Mouse (Mus musculus) ovary, postnatal 36 days (tissue): ENCODE measurements at regions not wholly inside any gene's neighbourhood (a gene's known extent, or its start where the extent isn't known, plus 50 kb on each side); places are given as distances from the start of the nearest gene placed in this dataset.

ENCODE experiments used
- DNase-seq: peaks from one replicate; pipeline ENCODE4 v3.0.0; 2022; ENCODE audit warnings: low spot score, mixed read lengths

GRCm38 (mm10) chr9:49954601-49955000 lies 155.9 kb upstream of the Ncam1 start:
- no peak for DNase-seq

GRCm38 (mm10) chr9:49950321-49950720 lies 151.6 kb upstream of the Ncam1 start:
- no peak for DNase-seq

DNA sequence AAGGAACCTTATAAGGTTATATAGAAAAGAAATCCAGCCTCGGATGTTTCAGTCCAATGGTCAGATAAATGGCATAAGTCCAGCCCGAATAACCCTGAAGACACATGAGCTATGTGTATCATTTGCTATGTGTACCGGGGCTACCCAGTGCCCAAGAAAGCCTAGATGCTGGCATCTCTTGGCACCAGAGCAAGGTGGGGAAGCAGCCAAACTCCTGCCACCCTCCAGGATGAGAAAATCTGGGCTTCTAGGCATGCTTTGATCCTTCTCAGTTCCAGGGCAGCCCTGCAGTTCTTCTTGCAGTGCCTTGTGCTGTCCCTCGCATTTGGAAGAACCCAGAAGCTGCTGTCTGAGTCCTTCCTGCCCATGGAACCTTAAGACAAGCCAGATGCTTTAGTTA lies 149.8 kb upstream of the Ncam1 start:
- no peak for DNase-seq

DNA sequence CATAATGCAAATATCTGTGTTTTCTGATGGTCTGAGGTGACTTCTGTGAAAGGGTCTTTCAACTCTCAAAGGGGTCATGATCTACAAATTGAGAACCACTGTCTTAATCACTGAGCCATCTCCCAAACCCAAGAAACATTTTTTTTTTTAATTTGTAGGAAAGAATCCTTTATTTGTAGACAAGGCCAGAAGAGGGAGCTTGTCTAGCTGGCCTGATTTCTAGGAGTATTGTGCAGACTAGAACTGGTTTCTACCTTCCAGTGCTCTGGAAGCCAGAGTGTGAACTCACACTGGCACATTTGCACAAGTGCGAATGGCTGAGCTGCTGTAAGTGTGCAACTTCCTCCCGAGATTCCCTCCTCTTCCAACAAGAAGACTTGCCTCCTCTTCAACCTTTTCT lies 148.1 kb upstream of the Ncam1 start:
- DNase-seq, result no peak

DNA sequence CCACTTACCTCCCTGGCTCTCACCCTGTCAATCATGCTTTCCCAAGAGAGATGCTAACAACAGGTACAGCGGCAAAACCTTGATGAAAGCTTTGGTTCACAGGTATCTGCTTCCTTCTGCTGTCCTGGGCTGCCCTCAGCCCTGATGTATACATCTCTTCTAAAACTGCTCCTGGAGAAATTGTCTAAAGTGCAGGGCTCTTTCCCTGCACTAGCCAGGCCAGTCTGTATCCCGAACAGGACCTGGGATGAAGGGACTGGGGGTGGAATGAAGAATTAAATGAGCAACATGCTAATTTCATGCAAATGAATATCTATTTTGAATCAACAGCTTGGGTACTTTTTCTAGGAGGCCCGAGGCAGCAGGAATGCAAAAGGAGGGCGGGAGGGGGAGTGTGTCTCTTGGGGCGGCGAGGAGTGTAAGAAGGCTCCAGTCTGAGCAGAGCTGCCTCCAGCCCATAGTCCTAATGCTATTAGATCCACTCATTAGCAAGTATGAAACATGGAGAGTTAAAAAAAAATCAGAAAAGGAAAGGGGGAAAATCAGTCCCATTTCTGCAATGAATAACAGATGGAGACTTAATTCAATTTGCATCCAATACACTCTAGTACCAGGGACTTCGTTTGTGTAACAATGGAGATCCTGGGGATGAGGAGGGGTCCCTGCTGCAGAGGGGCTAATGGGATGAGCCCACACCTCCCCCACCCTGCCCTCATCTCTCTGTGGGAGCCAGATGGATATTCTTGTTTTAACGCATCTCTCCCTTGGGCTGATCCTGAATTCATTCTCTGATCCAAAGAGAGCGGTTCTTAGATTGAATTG lies 137.0 kb upstream of the Ncam1 start:
- DNase-seq, result no peak

DNA sequence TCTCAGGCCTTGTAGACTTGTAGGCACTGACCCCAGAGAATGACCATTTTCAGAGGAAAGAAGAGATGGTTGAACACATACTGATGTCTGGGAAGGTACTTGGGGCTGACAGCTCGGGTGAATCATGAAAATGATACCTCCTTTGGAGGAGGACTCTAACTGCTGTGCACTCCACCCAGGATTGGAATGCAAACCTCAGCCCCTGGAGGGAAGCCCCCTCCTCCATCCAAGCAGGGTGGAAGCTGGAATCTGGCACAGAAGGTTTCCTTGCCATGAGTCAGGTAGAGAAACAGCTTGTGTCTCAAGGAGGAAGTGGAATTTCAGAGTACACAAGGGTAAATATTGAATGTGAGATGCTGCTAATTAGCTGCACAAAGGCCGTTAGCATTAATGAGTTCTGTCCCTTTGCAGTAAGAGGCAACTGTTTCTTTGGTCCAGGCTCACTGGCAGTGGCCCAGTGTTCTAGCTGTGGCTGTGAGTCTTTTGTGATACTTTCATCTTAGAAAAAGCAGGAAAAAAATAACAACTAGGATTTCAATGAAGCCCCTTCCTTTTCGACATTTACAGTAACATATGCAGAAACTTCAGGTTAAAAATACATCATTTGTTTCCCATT lies 129.4 kb upstream of the Ncam1 start:
- no peak for DNase-seq

DNA sequence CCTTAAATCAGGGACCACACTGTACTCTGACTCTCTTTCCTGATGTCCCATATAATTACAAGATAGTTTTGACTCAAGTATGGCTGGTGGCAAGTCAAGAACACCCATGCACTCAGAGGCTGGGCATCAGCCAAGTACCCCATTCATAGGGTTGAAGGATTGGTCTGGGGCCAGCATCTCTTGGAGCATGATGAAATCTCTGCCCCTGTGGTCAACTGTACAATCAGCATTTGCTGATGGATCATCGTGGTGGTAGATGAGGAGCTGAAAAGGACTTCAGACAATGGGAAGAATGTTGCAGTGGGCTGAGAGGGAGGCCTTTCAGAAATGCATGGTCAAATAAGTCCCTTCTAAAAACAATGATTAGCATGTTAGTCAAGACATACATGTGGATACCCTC lies 128.6 kb upstream of the Ncam1 start:
- no peak for DNase-seq

GRCm38 (mm10) chr9:49925796-49926195 lies 127.1 kb upstream of the Ncam1 start:
- no peak for DNase-seq

GRCm38 (mm10) chr9:49923981-49924501 lies 125.3 kb upstream of the Ncam1 start:
- no peak for DNase-seq

GRCm38 (mm10) chr9:49922770-49923169 lies 124.0 kb upstream of the Ncam1 start:
- no peak for DNase-seq

- no peak for DNase-seq
These were observed 123.4 kb upstream of the Ncam1 start for GRCm38 (mm10) chr9:49922162-49922561.

GRCm38 (mm10) chr9:49921306-49921705 lies 122.6 kb upstream of the Ncam1 start:
- no peak for DNase-seq

DNA sequence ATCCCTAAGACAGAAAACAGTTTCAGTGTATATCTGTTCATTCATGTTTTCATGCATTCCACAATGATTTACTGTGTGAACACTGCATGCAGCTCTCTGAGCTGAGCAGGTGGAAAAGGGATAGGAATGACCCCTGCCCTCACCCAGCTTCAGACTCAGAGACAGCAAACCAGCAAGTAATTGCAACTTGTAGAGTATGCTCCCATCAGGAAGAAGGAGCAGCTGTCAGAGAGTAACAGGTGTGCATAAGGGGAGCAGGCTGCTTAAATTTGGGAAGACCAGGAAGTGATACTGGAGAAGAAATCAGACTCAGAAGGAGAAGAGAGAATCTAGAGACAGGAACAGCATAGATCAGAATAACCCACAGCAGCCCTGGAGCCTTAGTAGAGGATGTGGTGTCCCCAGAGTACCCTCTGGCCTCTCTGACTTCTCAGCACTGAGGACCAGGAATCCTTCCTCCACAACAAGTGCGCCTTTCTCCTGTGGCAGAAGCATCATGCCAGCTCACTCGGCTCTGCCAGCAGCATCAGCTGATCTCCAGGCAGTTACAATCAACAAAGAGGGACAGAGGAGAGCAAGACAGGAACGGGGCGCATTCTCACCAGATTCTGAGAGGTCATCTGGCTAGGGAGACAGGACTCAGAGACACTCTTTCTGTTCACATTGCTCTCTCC lies 116.5 kb upstream of the Ncam1 start:
- no peak for DNase-seq

GRCm38 (mm10) chr9:49913677-49914076 lies 115.0 kb upstream of the Ncam1 start:
- no peak for DNase-seq

GRCm38 (mm10) chr9:49912306-49912705 lies 113.6 kb upstream of the Ncam1 start:
- no peak for DNase-seq

DNA sequence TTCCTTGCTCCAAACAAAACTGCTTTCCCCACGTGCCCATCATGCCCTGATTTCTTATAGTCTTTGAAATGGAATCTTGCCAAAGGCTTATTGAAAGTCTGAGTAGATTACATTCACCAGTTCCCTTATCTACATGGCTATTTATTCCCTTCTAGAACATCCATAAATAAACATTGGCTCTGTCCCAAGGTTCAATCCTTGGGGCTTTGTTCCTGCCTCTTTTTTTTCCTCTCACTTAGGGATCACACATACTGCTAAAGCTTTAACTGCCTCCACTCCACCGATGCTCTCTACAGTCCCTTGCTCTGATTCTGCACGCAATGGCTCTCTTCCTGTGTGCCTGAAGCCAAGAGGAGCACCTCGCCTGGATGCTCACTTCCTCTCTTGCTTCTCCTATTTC lies 107.6 kb upstream of the Ncam1 start:
- DNase-seq, result no peak

- no peak for DNase-seq
These were observed 107.0 kb upstream of the Ncam1 start for GRCm38 (mm10) chr9:49905703-49906102.

DNA sequence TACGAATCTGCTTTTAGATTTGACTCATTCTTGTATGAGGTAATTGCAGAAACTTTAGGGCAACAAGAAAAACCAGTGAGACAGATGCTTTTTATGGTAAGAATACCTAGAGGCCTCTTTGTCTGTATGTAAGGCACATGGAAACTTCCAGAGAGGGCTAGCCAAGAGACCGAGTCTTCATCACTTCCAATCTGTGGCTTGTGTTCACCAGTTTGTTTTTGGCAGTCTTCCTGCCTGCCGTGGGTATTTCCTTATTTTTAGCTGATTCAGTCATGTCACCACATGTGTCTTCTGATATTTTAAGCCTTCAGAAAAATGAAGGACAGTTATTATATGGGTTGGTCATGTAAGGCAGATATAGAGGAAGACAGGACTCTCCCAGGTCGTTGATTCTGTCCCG lies 100.2 kb upstream of the Ncam1 start:
- DNase-seq, result no peak

- DNase-seq, result no peak
These were observed 86.0 kb upstream of the Ncam1 start for GRCm38 (mm10) chr9:49884516-49885343.

- no peak for DNase-seq
These were observed 80.8 kb upstream of the Ncam1 start for GRCm38 (mm10) chr9:49879361-49880128.

DNA sequence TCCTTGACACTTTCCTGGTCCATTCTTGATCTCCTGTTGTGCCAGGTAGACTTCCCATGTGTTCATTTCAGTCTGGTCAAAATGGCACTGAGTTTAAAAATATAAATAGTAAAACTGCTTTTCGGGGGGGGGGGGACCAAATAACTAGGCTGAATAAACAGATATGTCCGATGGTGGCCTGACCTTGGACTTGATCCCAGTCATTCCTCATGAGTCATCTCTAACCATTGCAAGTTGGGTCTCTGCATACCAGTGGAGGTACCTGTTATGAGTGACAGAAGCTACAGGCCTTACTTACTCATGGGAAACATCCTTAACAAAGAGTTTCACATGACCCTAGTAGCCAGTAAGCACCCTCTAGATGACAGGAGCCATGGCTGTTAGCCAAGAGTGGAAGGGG lies 76.2 kb upstream of the Ncam1 start:
- no peak for DNase-seq
